Mouse (Mus musculus) frontal cortex, postnatal 14 days (tissue): Measurements from ENCODE around the gene Rasl2-9.
"Not testable (repeated sequence)": the region's sequence is repeated elsewhere in the genome, so short reads cannot be mapped to it uniquely, and the experiment has no call there.

ENCODE experiments used
- DNase-seq, 2 experiments: peaks; one replicate each; pipeline ENCODE4 v3.0.0; 2022; ENCODE audit warnings: low spot score in 2 of 2

Rasl2-9 gene

GRCm38 (mm10) chr7:5125549-5126406 lies at the start of gene Rasl2-9:
Gene Rasl2-9, minus strand, starts transcription at chr7:5125950.
- peak; percentile 55 to 74 for DNase-seq

GRCm38 (mm10) chr7:5149570-5149969 lies 23.8 kb upstream of the Rasl2-9 start, which contains the start of gene Vmn1r55:
Gene Vmn1r55, minus strand, starts transcription at chr7:5149670.
- DNase-seq: not testable (repeated sequence)

- DNase-seq: no peak
Measured at GRCm38 (mm10) chr7:5125078-5125477, 672 bp downstream of the Rasl2-9 start.

GRCm38 (mm10) chr7:5116850-5117249 lies 8.9 kb downstream of the Rasl2-9 start, which contains the start of gene Rfpl4:
Gene Rfpl4, minus strand, starts transcription at chr7:5116950.
- DNase-seq: no peak

GRCm38 (mm10) chr7:5112701-5113100 lies 13.0 kb downstream of the Rasl2-9 start:
- no peak for DNase-seq

GRCm38 (mm10) chr7:5109301-5109700 lies 16.4 kb downstream of the Rasl2-9 start:
- no peak for DNase-seq

GRCm38 (mm10) chr7:5108272-5108671 lies 17.5 kb downstream of the Rasl2-9 start:
- no peak for DNase-seq

GRCm38 (mm10) chr7:5102564-5102963 lies 23.2 kb downstream of the Rasl2-9 start:
- no peak for DNase-seq

- no peak for DNase-seq
Measured at GRCm38 (mm10) chr7:5101066-5101663, 24.6 kb downstream of the Rasl2-9 start.

- no peak for DNase-seq
Measured at GRCm38 (mm10) chr7:5099796-5100195, 26.0 kb downstream of the Rasl2-9 start.

- no peak for DNase-seq
Measured at GRCm38 (mm10) chr7:5098769-5099168, 27.0 kb downstream of the Rasl2-9 start.

GRCm38 (mm10) chr7:5092831-5093510 lies 32.8 kb downstream of the Rasl2-9 start:
- no peak for DNase-seq

- no peak for DNase-seq
Measured at GRCm38 (mm10) chr7:5092381-5092780, 33.4 kb downstream of the Rasl2-9 start.

GRCm38 (mm10) chr7:5091008-5091728 lies 34.6 kb downstream of the Rasl2-9 start:
- DNase-seq: no peak

GRCm38 (mm10) chr7:5089853-5090252 lies 35.9 kb downstream of the Rasl2-9 start:
- DNase-seq: no peak

- DNase-seq: no peak
Measured at GRCm38 (mm10) chr7:5087886-5088285, 37.9 kb downstream of the Rasl2-9 start.

GRCm38 (mm10) chr7:5086921-5087440 lies 38.8 kb downstream of the Rasl2-9 start:
- no peak for DNase-seq

- no peak for DNase-seq
Measured at GRCm38 (mm10) chr7:5085512-5085911, 40.2 kb downstream of the Rasl2-9 start.

- DNase-seq: no peak
Measured at GRCm38 (mm10) chr7:5083325-5084105, 42.2 kb downstream of the Rasl2-9 start.

- DNase-seq: no peak
Measured at GRCm38 (mm10) chr7:5081939-5082338, 43.8 kb downstream of the Rasl2-9 start.

- no peak for DNase-seq
Measured at GRCm38 (mm10) chr7:5081241-5081640, 44.5 kb downstream of the Rasl2-9 start.
